Mouse (Mus musculus): ENCODE measurements around the gene Pank4.

Pank4 gene

GRCm38 (mm10) chr4:155014244-155014643, 50.3 kb downstream of the Pank4 start:
- DNase-seq, result no peak

GRCm38 (mm10) chr4:155014791-155015190, 50.9 kb downstream of the Pank4 start:
- peak; percentile 84 for DNase-seq

GRCm38 (mm10) chr4:155015550-155015949, 51.6 kb downstream of the Pank4 start:
- DNase-seq, result no peak

GRCm38 (mm10) chr4:155016807-155017206, 52.9 kb downstream of the Pank4 start:
- DNase-seq, result no peak

GRCm38 (mm10) chr4:155017253-155017878, 53.4 kb downstream of the Pank4 start:
- no peak for DNase-seq

- no peak for DNase-seq
Measured at GRCm38 (mm10) chr4:155018066-155018465, 54.1 kb downstream of the Pank4 start.

GRCm38 (mm10) chr4:155018601-155019335, 54.8 kb downstream of the Pank4 start:
- no peak for DNase-seq

GRCm38 (mm10) chr4:155019336-155019847, 55.5 kb downstream of the Pank4 start:
- peak; percentile 64 for DNase-seq

GRCm38 (mm10) chr4:155020141-155020540, 56.2 kb downstream of the Pank4 start:
- no peak for DNase-seq

- no peak for DNase-seq
Measured at GRCm38 (mm10) chr4:155020813-155021212, 56.9 kb downstream of the Pank4 start.

GRCm38 (mm10) chr4:155022228-155022855, 58.4 kb downstream of the Pank4 start:
- DNase-seq, result no peak

- peak; percentile 21 for DNase-seq
Measured at GRCm38 (mm10) chr4:155024170-155025010, 60.5 kb downstream of the Pank4 start.

Data from right cerebral cortex, adult 18-20 months (tissue).